Mouse (Mus musculus): ENCODE data around the gene Urb1. TPM values are rescaled to one million over a fixed set of nuclear protein-coding genes. Genes with fewer than 3 reads are reported as not detected.

The Urb1 gene
- polyA plus RNA-seq, 1 experiment from 2014 or later, result 11.7 TPM

DNA sequence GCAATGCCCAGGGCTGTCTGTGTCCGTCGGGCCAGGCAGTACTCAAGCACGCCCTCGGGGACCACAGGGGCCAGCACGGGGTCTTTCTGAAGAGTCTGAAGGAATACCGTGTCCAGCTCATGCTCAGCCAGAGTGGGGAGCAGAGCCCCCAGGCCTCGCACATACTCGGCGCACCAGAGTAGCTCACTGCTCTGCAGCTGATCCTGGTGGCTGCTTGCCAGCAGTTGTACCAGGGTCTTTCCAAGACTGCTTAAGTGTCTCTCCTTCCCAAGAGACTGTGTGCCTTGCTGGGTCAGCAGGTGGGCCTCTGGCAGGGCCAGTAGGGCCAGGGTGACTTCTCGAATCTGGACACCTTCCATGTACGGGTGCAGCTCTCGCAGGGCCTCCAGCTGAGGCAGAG, 36.0 kb downstream of the Urb1 start:
- no peak overlapping the region for H3K4me3 ChIP-seq (ENCODE audit: low read depth, low read length)
- no peak overlapping the region for H3K9ac ChIP-seq
- peaks cover 73% of the 10 kb centered on the region for H3K36me3 ChIP-seq (ENCODE audit: insufficient read depth)
- ATAC-seq (ENCODE audit: insufficient read depth), result no peak
- DNase-seq, result no peak
- no peak overlapping the region for H3K4me2 ChIP-seq
- WGBS, result 92% methylated on average over 12 of the region's 12 CpGs
- H3K4me1 ChIP-seq (ENCODE audit: insufficient read depth), result no peaks in the 10 kb centered on the region
- TF ChIP-seq CTCF (IDR thresholded peaks at IDR 0.05; ENCODE audit: low read depth), result no peak
- no peak overlapping the region for H3K27ac ChIP-seq (ENCODE audit: low read depth)
- no peaks in the 10 kb centered on the region for H3K9me3 ChIP-seq (ENCODE audit: low read depth, low read length)
- H3K27me3 ChIP-seq (ENCODE audit: insufficient read depth, low read length), result no peaks in the 10 kb centered on the region

DNA sequence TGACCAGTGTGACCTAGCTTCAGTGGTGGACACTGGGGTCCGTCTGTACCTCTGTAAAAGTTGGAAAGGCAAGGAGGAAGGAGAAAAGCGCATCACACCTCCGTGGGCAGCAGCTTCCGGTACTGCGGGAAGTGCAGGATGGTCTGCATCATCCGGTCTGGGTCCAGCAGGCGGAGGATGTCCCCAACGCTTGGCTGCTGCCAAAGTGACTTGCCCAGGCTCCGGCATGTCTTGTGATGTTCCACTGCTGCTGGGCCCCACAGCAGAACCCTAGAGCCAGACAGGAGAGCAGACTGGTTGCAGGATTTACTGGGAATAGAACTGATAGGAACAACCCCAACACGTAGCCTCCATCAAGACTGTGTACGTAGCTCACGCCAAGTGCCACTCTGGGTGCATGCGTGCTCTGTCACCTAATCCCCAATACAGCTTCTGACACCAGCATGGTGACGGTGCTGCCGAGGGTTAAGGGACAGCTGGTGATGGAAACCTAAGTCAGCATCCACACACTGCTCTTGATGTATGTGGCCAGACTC, 43.2 kb downstream of the Urb1 start:
- peak; percentile 84 for ATAC-seq (ENCODE audit: insufficient read depth)

DNA sequence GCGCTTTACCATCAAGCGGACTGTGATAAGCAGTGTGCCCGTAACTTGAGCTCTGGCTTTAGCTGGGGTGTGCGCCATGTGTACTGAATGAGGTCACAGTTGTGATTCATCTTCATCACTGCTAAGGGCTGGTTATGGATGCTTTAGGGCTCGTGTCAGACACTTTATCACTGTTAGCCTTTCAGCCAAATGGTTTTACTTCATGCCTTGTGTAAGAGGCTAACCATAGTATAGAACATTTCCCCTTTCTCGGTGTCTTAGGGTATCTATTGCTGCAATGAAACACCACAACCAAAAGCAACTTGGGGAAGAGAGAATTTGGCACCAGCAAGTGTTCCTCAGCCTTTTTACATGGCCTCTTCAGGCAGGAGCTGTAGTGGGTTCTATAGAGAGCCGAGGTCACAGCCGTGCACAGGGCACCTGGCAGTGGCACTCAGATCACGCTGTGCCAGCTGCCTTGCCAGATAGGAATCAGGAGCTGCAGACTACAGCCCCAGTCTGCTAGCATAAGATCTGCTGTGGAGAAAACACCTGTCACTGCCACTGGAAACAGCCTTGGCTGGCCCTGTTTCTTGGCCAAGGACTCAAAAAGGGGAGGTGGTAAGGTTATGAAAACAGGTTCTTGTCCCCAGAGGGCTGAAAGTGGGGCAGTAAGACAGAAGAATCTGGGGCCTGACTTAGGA, 44.9 kb downstream of the Urb1 start:
- H3K27me3 ChIP-seq (ENCODE audit: insufficient read depth, low read length), result no peaks in the 10 kb centered on the region
- H3K9ac ChIP-seq, result no peak overlapping the region
- H3K9me3 ChIP-seq (ENCODE audit: low read depth, low read length), result no peaks in the 10 kb centered on the region
- no peak overlapping the region for H3K4me2 ChIP-seq
- WGBS, result 73% methylated on average over 9 of the region's 9 CpGs
- DNase-seq, result no peak
- H3K4me1 ChIP-seq (ENCODE audit: insufficient read depth), result no peaks in the 10 kb centered on the region
- peaks cover 64% of the 10 kb centered on the region for H3K36me3 ChIP-seq (ENCODE audit: insufficient read depth)
- no peak overlapping the region for H3K27ac ChIP-seq (ENCODE audit: low read depth)
- no peak overlapping the region for H3K4me3 ChIP-seq (ENCODE audit: low read depth, low read length)
- ATAC-seq (ENCODE audit: insufficient read depth), result no peak
- no peak for TF ChIP-seq CTCF (IDR thresholded peaks at IDR 0.05; ENCODE audit: low read depth)

More for the DNA sequence above, 43.2 kb downstream of the Urb1 start:
- DNase-seq, result peak; percentile 61
- no peak overlapping the region for H3K4me2 ChIP-seq
- peaks cover 61% of the 10 kb centered on the region for H3K36me3 ChIP-seq (ENCODE audit: insufficient read depth)
- no peak overlapping the region for H3K27ac ChIP-seq (ENCODE audit: low read depth)
- TF ChIP-seq CTCF (IDR thresholded peaks at IDR 0.05; ENCODE audit: low read depth), result no peak
- H3K9ac ChIP-seq, result no peak overlapping the region
- WGBS, result 66% methylated on average over 15 of the region's 15 CpGs
- no peak overlapping the region for H3K4me3 ChIP-seq (ENCODE audit: low read depth, low read length)
- H3K9me3 ChIP-seq (ENCODE audit: low read depth, low read length), result no peaks in the 10 kb centered on the region
- no peaks in the 10 kb centered on the region for H3K4me1 ChIP-seq (ENCODE audit: insufficient read depth)
- no peaks in the 10 kb centered on the region for H3K27me3 ChIP-seq (ENCODE audit: insufficient read depth, low read length)

DNA sequence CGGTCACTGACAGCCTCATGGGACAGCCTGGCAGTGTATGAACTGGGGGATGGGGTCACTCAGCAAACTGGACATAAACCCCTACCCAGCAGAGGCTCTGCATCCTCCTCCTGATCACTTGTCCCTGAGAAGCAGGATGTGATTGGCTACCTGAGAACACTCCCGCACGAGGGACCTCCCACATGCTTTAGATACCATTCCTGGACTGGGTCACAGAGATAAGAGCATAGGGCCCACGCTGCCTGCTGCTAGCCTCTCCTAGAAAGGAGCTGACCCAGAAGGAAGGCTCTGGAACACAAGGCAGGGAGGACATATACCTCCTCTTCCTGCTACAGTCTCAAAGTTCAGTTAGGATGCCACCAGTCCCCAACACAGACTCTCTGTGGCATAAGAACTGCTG, 49.7 kb downstream of the Urb1 start:
- H3K27me3 ChIP-seq (ENCODE audit: insufficient read depth, low read length), result no peaks in the 10 kb centered on the region
- H3K4me3 ChIP-seq (ENCODE audit: low read depth, low read length), result no peak overlapping the region
- peak; percentile 54; the same call in 1 of the 2 replicates for ATAC-seq (ENCODE audit: insufficient read depth)
- H3K4me2 ChIP-seq, result no peak overlapping the region
- no peaks in the 10 kb centered on the region for H3K9me3 ChIP-seq (ENCODE audit: low read depth, low read length)
- H3K36me3 ChIP-seq (ENCODE audit: insufficient read depth), result peaks cover 53% of the 10 kb centered on the region
- TF ChIP-seq CTCF (IDR thresholded peaks at IDR 0.05; ENCODE audit: low read depth), result no peak
- WGBS, result 33% methylated on average over 4 of the region's 4 CpGs
- H3K4me1 ChIP-seq (ENCODE audit: insufficient read depth), result no peaks in the 10 kb centered on the region
- no peak for DNase-seq
- H3K9ac ChIP-seq, result no peak overlapping the region
- no peak overlapping the region; the same call in 1 of the 2 replicates for H3K27ac ChIP-seq (ENCODE audit: low read depth)

DNA sequence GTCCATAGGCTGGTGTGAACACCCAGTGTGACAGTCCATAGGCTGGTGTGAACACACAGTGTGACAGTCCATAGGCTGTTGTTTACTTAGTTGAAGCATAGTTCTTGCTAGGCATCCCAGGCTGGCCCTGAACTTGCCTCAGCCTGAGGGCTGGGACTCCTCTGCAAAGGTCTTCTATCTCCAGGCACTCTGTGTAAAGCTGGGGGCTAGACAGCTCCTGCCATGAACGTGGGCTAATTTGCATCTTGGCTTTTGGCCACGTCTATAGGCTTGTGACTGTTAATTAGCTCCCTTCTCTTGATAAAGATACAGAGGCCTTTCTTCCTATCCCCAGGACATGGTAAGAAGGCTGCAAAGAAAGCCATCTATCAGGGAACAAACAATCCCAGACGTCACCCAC, 50.9 kb downstream of the Urb1 start:
- H3K4me2 ChIP-seq, result no peak overlapping the region
- 53% methylated on average over 3 of the region's 3 CpGs for WGBS
- no peaks in the 10 kb centered on the region for H3K27me3 ChIP-seq (ENCODE audit: insufficient read depth, low read length)
- DNase-seq, result no peak
- H3K36me3 ChIP-seq (ENCODE audit: insufficient read depth), result peaks cover 56% of the 10 kb centered on the region
- no peaks in the 10 kb centered on the region for H3K9me3 ChIP-seq (ENCODE audit: low read depth, low read length)
- H3K9ac ChIP-seq, result no peak overlapping the region
- H3K4me1 ChIP-seq (ENCODE audit: insufficient read depth), result no peaks in the 10 kb centered on the region
- H3K4me3 ChIP-seq (ENCODE audit: low read depth, low read length), result no peak overlapping the region
- no peak for ATAC-seq (ENCODE audit: insufficient read depth)
- H3K27ac ChIP-seq (ENCODE audit: low read depth), result no peak overlapping the region
- TF ChIP-seq CTCF (IDR thresholded peaks at IDR 0.05; ENCODE audit: low read depth), result no peak

DNA sequence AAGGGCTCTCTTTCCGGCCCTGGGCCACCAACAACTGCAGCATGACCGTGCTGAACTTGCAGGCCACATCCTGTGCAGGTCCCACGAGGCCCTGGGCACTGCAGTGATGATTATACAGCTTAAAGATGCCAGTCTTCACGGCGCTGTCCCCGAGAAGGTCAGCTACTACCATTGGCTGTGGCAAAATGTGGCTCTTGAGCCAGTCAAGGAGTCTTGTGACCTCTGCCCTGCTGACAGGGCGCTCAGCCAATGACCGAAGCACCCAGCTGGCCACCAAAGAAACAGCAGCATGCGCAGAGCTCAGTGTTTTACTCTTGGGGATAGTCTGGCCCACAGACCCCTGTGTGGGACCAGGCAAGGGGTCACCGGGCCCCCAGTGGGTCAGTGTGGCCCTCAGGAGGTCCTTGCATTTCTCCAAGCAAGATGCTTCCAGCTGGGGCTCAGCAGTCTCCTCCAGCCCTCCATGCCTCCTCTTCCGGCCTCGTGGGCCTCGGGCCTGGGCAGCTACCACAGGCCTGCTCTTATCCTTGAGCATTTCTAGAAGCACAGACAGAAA, 56.7 kb downstream of the Urb1 start:
- peaks cover 63% of the 10 kb centered on the region for H3K36me3 ChIP-seq (ENCODE audit: insufficient read depth)
- H3K4me3 ChIP-seq (ENCODE audit: low read depth, low read length), result no peak overlapping the region
- no peaks in the 10 kb centered on the region for H3K4me1 ChIP-seq (ENCODE audit: insufficient read depth)
- WGBS, result 90% methylated on average over 13 of the region's 13 CpGs
- no peak overlapping the region for H3K27ac ChIP-seq (ENCODE audit: low read depth)
- DNase-seq (no peak), ATAC-seq (ENCODE audit: insufficient read depth) (no peak)
- no peak overlapping the region for H3K4me2 ChIP-seq
- H3K27me3 ChIP-seq (ENCODE audit: insufficient read depth, low read length), result no peaks in the 10 kb centered on the region
- TF ChIP-seq CTCF (IDR thresholded peaks at IDR 0.05; ENCODE audit: low read depth), result no peak
- no peak overlapping the region for H3K9ac ChIP-seq
- no peaks in the 10 kb centered on the region for H3K9me3 ChIP-seq (ENCODE audit: low read depth, low read length)

DNA sequence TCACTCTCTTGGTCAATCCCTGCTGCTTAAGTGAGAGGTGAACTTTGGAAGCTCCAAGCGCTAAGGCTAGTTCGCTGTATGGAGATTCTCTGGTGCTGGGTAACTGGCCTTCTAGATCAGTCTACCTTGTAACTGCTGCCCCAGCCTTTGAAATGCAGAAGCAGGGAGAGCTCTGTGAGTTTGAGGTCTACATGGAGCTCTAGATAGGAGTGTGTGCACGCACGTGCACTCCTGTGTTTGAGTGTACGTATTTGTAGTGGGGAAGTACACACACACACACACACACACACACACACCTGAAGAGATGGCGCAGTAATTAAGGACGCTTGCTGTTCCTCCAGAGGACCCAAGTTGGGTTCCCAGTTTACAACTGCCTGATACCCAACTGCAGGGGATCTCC, 62.0 kb downstream of the Urb1 start:
- Histone ChIP-seq H3K36me3 (ENCODE audit: insufficient read depth) (peaks cover 24% of the 10 kb centered on the region), H3K9me3 (ENCODE audit: low read depth, low read length) (no peaks in the 10 kb centered on the region), H3K4me3 (ENCODE audit: low read depth, low read length) (no peak overlapping the region), H3K27me3 (ENCODE audit: insufficient read depth, low read length) (no peaks in the 10 kb centered on the region), H3K27ac (ENCODE audit: low read depth) (no peak overlapping the region), H3K4me1 (ENCODE audit: insufficient read depth) (no peaks in the 10 kb centered on the region), H3K9ac (no peak overlapping the region), H3K4me2 (no peak overlapping the region)
- 84% methylated on average over 7 of the region's 7 CpGs for WGBS
- DNase-seq (no peak), ATAC-seq (ENCODE audit: insufficient read depth) (no peak)
- TF ChIP-seq CTCF (IDR thresholded peaks at IDR 0.05; ENCODE audit: low read depth), result no peak
